Mouse (Mus musculus): ENCODE data around the gene Slc2a3.
A peak's percentile ranks its signal among the peaks of the same experiment; 100 is the strongest.
"Not testable (repeated sequence)": the region's sequence is repeated elsewhere in the genome, so short reads cannot be mapped to it uniquely, and the experiment has no call there.

Gene Slc2a3

DNA sequence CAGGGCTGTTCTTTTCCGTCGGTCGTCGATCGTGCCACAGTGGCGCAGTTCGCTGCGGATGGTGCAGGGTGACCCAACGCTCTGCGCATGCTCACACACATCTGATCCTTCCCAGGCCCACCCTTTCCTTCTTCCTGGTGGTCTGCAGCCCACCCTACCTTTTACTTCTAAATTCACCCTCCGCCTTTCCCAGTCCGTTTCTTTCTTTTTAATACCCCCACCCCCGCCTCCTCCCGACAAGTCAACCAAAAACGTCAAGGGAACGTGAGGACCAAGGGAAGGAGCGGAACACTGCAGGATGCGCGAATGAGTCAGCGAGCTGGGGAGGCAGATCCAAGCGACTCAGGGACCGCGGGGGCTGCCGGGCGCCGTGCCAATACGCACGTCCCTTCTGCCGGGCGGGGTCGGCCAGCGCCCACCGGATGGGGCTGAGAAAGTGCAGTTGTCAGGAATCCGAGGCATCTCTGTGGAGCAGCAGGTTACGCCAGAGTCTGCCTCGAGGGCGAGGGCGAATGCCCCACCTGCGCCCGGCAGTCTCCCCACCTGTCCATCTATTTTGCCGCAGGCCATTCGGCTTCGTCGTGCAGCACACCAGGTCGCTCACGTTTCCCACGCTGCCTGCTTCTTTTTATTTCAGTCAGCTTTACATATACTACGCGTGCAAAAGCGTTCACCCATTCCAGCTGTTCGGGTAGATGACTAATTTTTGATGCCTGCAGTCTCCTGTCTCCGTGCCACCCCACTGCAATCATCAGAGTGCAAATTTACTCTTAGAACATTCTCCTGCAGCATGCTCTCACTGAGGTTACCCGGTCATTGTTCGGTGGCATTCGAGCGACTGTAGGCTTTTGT is 36.8 kb downstream of the Slc2a3 start:
- no peak for DNase-seq (ENCODE audit: low spot score)

- no peak for DNase-seq (ENCODE audit: low spot score)
Observed at GRCm38 (mm10) chr6:122763844-122764445, 37.5 kb downstream of the Slc2a3 start.

- no peak for DNase-seq (ENCODE audit: low spot score)
Observed at GRCm38 (mm10) chr6:122762952-122763700, 38.3 kb downstream of the Slc2a3 start.

DNA sequence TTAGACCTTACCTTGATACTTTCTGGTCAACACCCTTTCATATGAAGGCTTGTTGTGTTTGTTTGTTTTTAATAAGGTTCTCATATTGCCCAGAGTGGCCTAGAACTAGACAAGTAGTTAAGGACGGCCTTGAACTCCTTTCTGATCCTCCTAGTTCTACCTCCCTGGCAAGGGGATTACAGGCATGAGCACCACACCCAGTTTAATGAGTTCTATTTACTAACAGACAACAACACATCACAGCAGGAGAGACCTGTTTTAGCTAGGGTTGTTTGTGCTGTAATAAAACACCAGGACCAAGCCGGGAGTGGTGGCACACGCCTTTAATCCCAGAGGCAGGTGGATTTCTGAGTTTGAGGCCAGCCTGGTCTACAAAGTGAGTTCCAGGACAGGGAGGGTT is 39.0 kb downstream of the Slc2a3 start:
- no peak for DNase-seq (ENCODE audit: low spot score)

- no peak for DNase-seq (ENCODE audit: low spot score)
Observed at GRCm38 (mm10) chr6:122761901-122762300, 39.5 kb downstream of the Slc2a3 start.

DNA sequence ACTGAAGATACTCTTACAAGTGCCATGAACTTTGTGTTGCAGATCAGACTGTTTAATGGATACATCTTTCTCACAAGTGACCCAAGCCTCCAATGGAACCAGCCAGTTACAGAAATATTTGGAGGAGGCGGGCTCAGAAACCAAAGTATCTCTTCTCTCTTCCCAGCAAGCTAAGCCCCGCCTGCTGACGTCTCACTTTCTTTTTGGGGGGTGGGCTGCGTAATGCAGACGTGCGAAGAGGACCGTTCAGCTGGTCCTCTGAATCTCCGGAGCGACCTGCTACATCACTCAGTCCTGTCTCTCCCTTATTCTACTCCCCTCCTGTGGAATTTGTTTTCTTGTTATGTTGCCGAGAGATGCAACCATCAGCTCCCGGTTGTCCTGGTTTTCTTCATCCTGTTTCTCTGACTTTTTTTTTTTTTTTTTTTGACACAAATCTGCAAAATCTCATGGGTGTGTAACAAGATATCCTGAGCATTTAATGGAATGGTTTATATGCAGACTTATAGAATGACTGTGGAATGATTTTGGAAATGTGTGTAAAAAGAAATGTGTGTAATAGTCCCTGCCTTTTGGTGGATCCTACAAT is 40.3 kb downstream of the Slc2a3 start:
- DNase-seq (ENCODE audit: low spot score) = no peak

GRCm38 (mm10) chr6:122758732-122759131 is 42.7 kb downstream of the Slc2a3 start:
- no peak for DNase-seq (ENCODE audit: low spot score)

DNA sequence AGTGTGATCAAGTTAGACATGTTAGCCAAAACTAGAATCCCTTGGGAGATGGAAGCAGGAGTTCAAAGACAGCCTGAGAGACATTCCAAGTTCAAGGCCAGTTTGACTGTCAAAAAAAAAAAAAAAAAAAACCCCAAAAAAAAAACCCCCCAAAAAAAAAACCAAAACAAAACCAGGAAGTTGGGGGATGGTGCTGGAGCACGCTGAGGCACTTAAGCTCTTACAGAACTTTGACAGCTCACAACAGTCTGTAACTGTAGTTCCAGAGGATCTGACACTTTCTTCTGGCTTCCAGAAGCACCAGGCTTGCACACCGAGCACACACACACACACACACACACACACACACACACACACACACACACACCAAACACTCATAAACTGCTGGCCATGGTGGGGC is 45.5 kb downstream of the Slc2a3 start:
- no peak for DNase-seq (ENCODE audit: low spot score)

DNA sequence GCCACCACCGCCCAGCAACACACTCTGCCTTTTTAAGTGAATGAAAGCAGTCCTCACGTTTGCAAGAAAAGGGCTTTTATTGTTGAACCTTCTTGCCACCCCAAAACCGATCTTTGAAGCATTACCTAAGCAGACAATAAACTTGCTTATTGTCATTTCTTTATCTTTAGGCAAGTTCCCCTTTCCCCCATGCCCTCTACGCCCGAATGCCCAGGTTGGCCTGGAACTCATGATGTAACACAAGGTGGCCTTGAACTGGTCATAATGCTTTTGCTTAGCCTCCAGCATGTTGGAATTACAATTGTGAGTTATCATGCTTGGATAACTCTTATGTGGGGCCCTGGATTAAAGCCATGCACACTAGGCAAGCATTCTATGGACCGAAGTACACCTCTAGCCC is 50.9 kb downstream of the Slc2a3 start:
- DNase-seq (ENCODE audit: low spot score) = no peak

- no peak for DNase-seq (ENCODE audit: low spot score)
Observed at GRCm38 (mm10) chr6:122744505-122745249, 56.8 kb downstream of the Slc2a3 start.

- DNase-seq (ENCODE audit: low spot score) = no peak
Observed at GRCm38 (mm10) chr6:122743353-122743752, 58.1 kb downstream of the Slc2a3 start.

GRCm38 (mm10) chr6:122742228-122742899 is 59.1 kb downstream of the Slc2a3 start:
- DNase-seq (ENCODE audit: low spot score) = peak; percentile 15

DNA sequence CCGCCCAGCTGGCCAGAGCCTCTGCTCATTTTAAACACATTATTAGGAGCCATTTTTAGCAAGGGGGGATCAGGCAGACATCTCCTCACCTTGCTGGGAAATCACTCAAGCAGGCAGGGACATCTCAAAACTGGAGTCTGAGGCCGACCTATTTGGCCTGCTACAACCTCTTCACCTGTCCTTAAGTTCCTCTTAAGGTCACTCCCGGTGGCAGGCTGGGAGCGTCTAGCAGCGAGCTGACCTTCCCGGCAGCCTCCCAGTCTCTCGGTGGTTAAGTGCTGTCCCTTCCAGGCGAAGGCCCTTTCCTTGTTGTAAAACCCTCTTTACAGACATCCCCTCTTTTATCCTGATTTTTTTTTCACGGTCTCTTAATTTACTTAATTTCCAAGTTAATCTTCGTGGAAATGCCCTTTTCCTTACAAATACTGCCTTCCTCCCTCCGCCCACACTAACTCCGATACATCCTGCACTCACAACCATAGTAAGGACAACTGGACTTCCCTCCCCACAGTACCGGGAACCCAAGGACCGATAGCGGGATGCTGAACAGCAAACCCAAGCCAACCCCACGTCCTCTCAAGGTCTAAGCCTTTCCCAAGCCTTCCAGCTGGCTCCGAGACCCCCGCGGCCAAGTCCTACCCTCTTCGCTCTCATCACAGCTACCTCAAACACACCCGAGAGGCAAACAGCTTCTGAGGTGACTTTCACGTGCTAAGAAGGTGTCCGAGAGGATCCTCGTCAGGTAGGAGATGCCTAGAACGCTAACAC is 59.8 kb downstream of the Slc2a3 start:
- DNase-seq (ENCODE audit: low spot score) = no peak

DNA sequence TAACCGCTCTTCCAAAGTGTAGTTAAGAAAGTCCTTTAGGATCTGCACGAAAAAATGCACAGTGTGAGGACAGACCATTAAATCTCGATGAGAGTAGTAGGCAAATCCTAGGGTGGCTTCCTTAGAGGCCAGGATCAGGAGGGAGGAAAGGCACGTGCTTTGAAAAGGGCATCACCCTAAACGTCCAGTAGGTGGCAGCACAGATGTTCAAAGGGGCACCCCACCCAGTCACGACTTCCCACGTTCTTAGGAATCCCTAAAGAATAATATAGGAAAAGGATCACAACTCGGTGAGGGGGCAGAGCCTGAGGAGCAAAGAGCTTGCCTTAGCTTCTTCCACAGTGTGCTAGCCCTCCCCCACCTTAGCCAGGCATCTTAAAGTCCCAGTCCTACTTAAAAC is 61.5 kb downstream of the Slc2a3 start:
- peak; percentile 35 for DNase-seq (ENCODE audit: low spot score)

GRCm38 (mm10) chr6:122719942-122720341 is 81.5 kb downstream of the Slc2a3 start:
- peak; percentile 17 for DNase-seq (ENCODE audit: low spot score)

- DNase-seq (ENCODE audit: low spot score) = not testable (repeated sequence)
Observed at GRCm38 (mm10) chr6:122718224-122718623, 83.2 kb downstream of the Slc2a3 start.

GRCm38 (mm10) chr6:122715886-122716285 is 85.6 kb downstream of the Slc2a3 start:
- no peak for DNase-seq (ENCODE audit: low spot score)

GRCm38 (mm10) chr6:122714707-122715365 is 86.6 kb downstream of the Slc2a3 start:
- DNase-seq (ENCODE audit: low spot score) = no peak

DNA sequence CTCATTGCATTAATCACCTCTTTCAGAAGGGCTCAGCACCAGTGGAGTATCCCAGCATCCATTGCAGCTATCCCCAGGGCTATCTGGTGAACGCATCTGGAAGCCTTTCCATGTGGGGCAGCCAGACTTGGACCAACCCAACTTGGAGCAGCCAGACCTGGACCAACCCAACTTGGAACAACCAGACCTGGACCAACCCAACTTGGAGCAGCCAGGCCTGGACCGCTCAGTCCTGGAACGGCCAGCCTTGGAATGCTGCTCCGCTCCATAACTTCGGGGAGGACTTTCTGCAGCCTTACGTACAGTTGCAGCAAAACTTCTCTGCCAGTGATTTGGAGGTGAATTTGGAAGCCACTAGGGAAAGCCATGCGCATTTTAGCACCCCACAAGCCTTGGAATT is 88.3 kb downstream of the Slc2a3 start:
- DNase-seq (ENCODE audit: low spot score) = not testable (repeated sequence)

- no peak for DNase-seq (ENCODE audit: low spot score)
Observed at GRCm38 (mm10) chr6:122711455-122711854, 90.0 kb downstream of the Slc2a3 start.

All from spleen, adult 12 weeks (tissue).